Mouse (Mus musculus) erythroblast, embryonic 14.5 days (primary cell): ENCODE data around the gene Ergic1. TPM values are rescaled to one million over a fixed set of nuclear protein-coding genes. Genes with fewer than 3 reads are reported as not detected.
A peak's percentile ranks its signal among the peaks of the same experiment; 100 is the strongest.

Experiments
- H3K27me3 ChIP-seq: 2 replicates; pipeline ENCODE4 v1.6.1; 2012; ENCODE audit warnings: inconsistent platforms; ENCODE audit not compliant: control insufficient read depth
- H3K36me3 ChIP-seq: 2 replicates; pipeline ENCODE4 v1.6.1; 2012; ENCODE audit warnings: mild to moderate bottlenecking, inconsistent platforms; ENCODE audit not compliant: control insufficient read depth
- H3K4me1 ChIP-seq: 2 replicates; pipeline ENCODE4 v1.6.1; 2012; ENCODE audit warnings: inconsistent platforms; ENCODE audit not compliant: control insufficient read depth
- H3K4me3 ChIP-seq: replicated peaks from 2 replicates; pipeline ENCODE3; 2012; ENCODE audit warnings: moderate library complexity, mild to moderate bottlenecking, inconsistent platforms
- H3K9me3 ChIP-seq: 2 replicates; pipeline ENCODE4 v1.6.1; 2012; ENCODE audit warnings: low read length, inconsistent platforms, mixed read lengths; ENCODE audit not compliant: control insufficient read depth
- GATA1 ChIP-seq: IDR thresholded peaks from 2 replicates; pipeline ENCODE4 v1.6.1; 2012; ENCODE audit warnings: low read length, inconsistent platforms, mixed read lengths
- TAL1 ChIP-seq: IDR thresholded peaks from 3 replicates; pipeline ENCODE4 v1.6.1; 2012; ENCODE audit warnings: low read length, inconsistent platforms, mixed read lengths
- polyA plus RNA-seq: library from polyadenylated mRNA; stranded (reverse); fragments of >175 nt; gene quantifications from 2 replicates; pipeline ENCODE4 v1.2.3, GENCODE M21; 2012

Ergic1 gene
- 0.23 and 0.28 TPM in 2 replicates for polyA plus RNA-seq

GRCm38 (mm10) chr17:26561290-26561640, at the start of gene Ergic1:
Gene Ergic1 (plus strand): TSS chr17:26561489.
- no peaks in the 10 kb centered on the region; the same call in 1 of the 2 replicates for H3K9me3 ChIP-seq
- peaks cover 6% of the 10 kb centered on the region for H3K36me3 ChIP-seq
- peak within 1 kb of the TSS; percentile 71 for H3K4me3 ChIP-seq
- peaks cover 4% of the 10 kb centered on the region for H3K27me3 ChIP-seq
- H3K4me1 ChIP-seq = peaks cover 47% of the 10 kb centered on the region
- no peak for TF ChIP-seq TAL1
- no peak for TF ChIP-seq GATA1

GRCm38 (mm10) chr17:26511816-26512774, 49.2 kb upstream of the Ergic1 start:
- H3K9me3 ChIP-seq = no peaks in the 10 kb centered on the region
- H3K4me3 ChIP-seq = no peak overlapping the region
- peaks cover 32% of the 10 kb centered on the region for H3K36me3 ChIP-seq
- no peaks in the 10 kb centered on the region for H3K27me3 ChIP-seq
- H3K4me1 ChIP-seq = peaks cover 86% of the 10 kb centered on the region
- TF ChIP-seq GATA1 = no peak
- TF ChIP-seq TAL1 = no peak

- Histone ChIP-seq H3K9me3 (no peaks in the 10 kb centered on the region), H3K4me3 (no peak overlapping the region), H3K36me3 (peaks cover 23% of the 10 kb centered on the region), H3K27me3 (no peaks in the 10 kb centered on the region), H3K4me1 (peaks cover 93% of the 10 kb centered on the region)
- no peak for TF ChIP-seq TAL1
- TF ChIP-seq GATA1 = no peak
These were observed 48.3 kb upstream of the Ergic1 start for GRCm38 (mm10) chr17:26512961-26513360.

- Histone ChIP-seq H3K4me1 (peaks cover 92% of the 10 kb centered on the region), H3K9me3 (no peaks in the 10 kb centered on the region), H3K36me3 (peaks cover 21% of the 10 kb centered on the region), H3K27me3 (no peaks in the 10 kb centered on the region), H3K4me3 (peak overlapping the region; percentile 49)
- no peak for TF ChIP-seq TAL1
- TF ChIP-seq GATA1 = no peak
These were observed 47.6 kb upstream of the Ergic1 start for GRCm38 (mm10) chr17:26513459-26514290.

- TF ChIP-seq GATA1 (peak; percentile 94), TAL1 (peak; percentile 87)
- H3K9me3 ChIP-seq = no peaks in the 10 kb centered on the region
- H3K4me3 ChIP-seq = peak overlapping the region; percentile 49
- H3K4me1 ChIP-seq = peaks cover 90% of the 10 kb centered on the region
- peaks cover 21% of the 10 kb centered on the region for H3K36me3 ChIP-seq
- H3K27me3 ChIP-seq = no peaks in the 10 kb centered on the region
These were observed 46.7 kb upstream of the Ergic1 start for GRCm38 (mm10) chr17:26514581-26515030.

- peaks cover 14% of the 10 kb centered on the region for H3K36me3 ChIP-seq
- no peak for TF ChIP-seq TAL1
- no peak for TF ChIP-seq GATA1
- H3K27me3 ChIP-seq = no peaks in the 10 kb centered on the region
- H3K9me3 ChIP-seq = no peaks in the 10 kb centered on the region
- no peak overlapping the region for H3K4me3 ChIP-seq
- peaks cover 79% of the 10 kb centered on the region for H3K4me1 ChIP-seq
These were observed 45.6 kb upstream of the Ergic1 start for GRCm38 (mm10) chr17:26515675-26516074.

GRCm38 (mm10) chr17:26518306-26518705, 43.0 kb upstream of the Ergic1 start:
- H3K36me3 ChIP-seq = peaks cover 7% of the 10 kb centered on the region
- H3K9me3 ChIP-seq = no peaks in the 10 kb centered on the region
- peaks cover 3% of the 10 kb centered on the region for H3K27me3 ChIP-seq
- peaks cover 53% of the 10 kb centered on the region for H3K4me1 ChIP-seq
- TF ChIP-seq GATA1 (no peak), TAL1 (no peak)
- H3K4me3 ChIP-seq = no peak overlapping the region

GRCm38 (mm10) chr17:26522711-26523110, 38.6 kb upstream of the Ergic1 start:
- no peak for TF ChIP-seq GATA1
- no peak for TF ChIP-seq TAL1
- no peaks in the 10 kb centered on the region; the same call in 1 of the 2 replicates for H3K9me3 ChIP-seq
- H3K4me3 ChIP-seq = no peak overlapping the region
- H3K27me3 ChIP-seq = peaks cover 12% of the 10 kb centered on the region
- peaks cover 21% of the 10 kb centered on the region for H3K4me1 ChIP-seq
- no peaks in the 10 kb centered on the region for H3K36me3 ChIP-seq

GRCm38 (mm10) chr17:26524316-26524715, 37.0 kb upstream of the Ergic1 start:
- Histone ChIP-seq H3K9me3 (no peaks in the 10 kb centered on the region; the same call in 1 of the 2 replicates), H3K27me3 (peaks cover 12% of the 10 kb centered on the region), H3K4me1 (peaks cover 12% of the 10 kb centered on the region), H3K4me3 (no peak overlapping the region), H3K36me3 (no peaks in the 10 kb centered on the region)
- TF ChIP-seq GATA1 = no peak
